Comparison of ENCODE assay signal across 9 mouse cellular contexts in the genomic region with DNA sequence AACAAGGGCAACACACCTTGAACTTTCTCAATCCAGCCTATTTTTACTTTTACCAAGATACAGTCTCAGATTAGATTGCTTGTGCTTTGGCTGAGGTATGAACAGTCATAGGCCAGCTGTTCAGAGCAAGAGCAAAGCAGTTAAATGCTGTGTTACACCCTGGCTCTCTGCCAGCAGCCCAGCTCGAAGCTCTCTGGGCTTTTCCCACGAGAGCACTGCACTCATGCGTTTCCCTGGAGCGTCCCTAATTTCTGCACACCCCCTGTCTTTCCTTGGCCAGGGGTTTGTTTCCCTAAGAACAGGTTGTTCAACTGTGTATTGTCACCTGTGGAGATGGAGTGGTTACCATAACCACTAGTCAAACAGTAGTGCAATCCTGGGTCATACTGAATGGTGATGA.
A peak's percentile ranks its signal among the peaks of the same experiment; 100 is the strongest.
DNase-seq lines count a peak whose midpoint lies in the region; ATAC-seq and TF ChIP-seq lines count a peak whose summit lies in the region.
"Had no signal": no experiment of that assay in that cellular context is flagged by ENCODE, and none has a peak within 500 bp of the region (broad histone marks: within the 10 kb centered on the region; RNA-seq: fewer than 3 reads in every experiment).

No protein-coding gene starts in this region.

- H3K36me3 ChIP-seq in embryonic facial prominence, embryonic 14.5 days (ENCODE audit: control insufficient read depth, insufficient read depth, low read length) = no peaks in the 10 kb centered on the region
- no peaks in the 10 kb centered on the region for H3K36me3 ChIP-seq in lung, embryonic 16.5 days (ENCODE audit: control insufficient read depth, insufficient read depth, low read length)
- H3K36me3 ChIP-seq: embryonic facial prominence, embryonic 13.5 days had no signal

- H3K9ac ChIP-seq in embryonic facial prominence, embryonic 14.5 days (ENCODE audit: low read depth, low read length) = no peak overlapping the region
- H3K9ac ChIP-seq in lung, embryonic 16.5 days (ENCODE audit: low read length) = no peak overlapping the region
- H3K9ac ChIP-seq: embryonic facial prominence, embryonic 13.5 days had no signal

- no peak overlapping the region for H3K4me2 ChIP-seq in embryonic facial prominence, embryonic 14.5 days (ENCODE audit: low read depth, low read length)
- H3K4me2 ChIP-seq in lung, embryonic 16.5 days (ENCODE audit: low read depth, low read length) = no peak overlapping the region
- H3K4me2 ChIP-seq: embryonic facial prominence, embryonic 13.5 days had no signal

- TF ChIP-seq CTCF in Patski (IDR thresholded peaks at IDR 0.05) = no peak

- POLR2A ChIA-PET in Patski (lab: Charles Lee) = no interaction called here

- no peak overlapping the region for H3K4me3 ChIP-seq in embryonic facial prominence, embryonic 14.5 days (ENCODE audit: low read depth, low read length)
- H3K4me3 ChIP-seq in lung, embryonic 16.5 days (ENCODE audit: low read length) = no peak overlapping the region
- H3K4me3 ChIP-seq: embryonic facial prominence, embryonic 13.5 days had no signal

- WGBS in embryonic facial prominence, embryonic 14.5 days = 33% methylated on average over 4 of the region's 4 CpGs
- 16% methylated on average over 4 of the region's 4 CpGs for WGBS in lung, embryonic 16.5 days

- H3K4me1 ChIP-seq in embryonic facial prominence, embryonic 14.5 days (ENCODE audit: control insufficient read depth, insufficient read depth, low read length) = no peaks in the 10 kb centered on the region
- H3K4me1 ChIP-seq in lung, embryonic 16.5 days (replicated peaks; ENCODE audit: control insufficient read depth, insufficient read depth, low read length) = 0 out of 2 replicates have a peak, but pooled peaks cover 3% of the 10 kb centered on the region
- H3K4me1 ChIP-seq: embryonic facial prominence, embryonic 13.5 days had no signal

- H3K27me3 ChIP-seq in Patski = no peaks in the 10 kb centered on the region
- H3K27me3 ChIP-seq in embryonic facial prominence, embryonic 14.5 days (replicated peaks; ENCODE audit: control insufficient read depth, insufficient read depth, low read length) = no peaks in the 10 kb centered on the region
- no peaks in the 10 kb centered on the region for H3K27me3 ChIP-seq in lung, embryonic 16.5 days (ENCODE audit: control insufficient read depth, insufficient read depth, low read depth, low read length)
- H3K27me3 ChIP-seq: embryonic facial prominence, embryonic 13.5 days had no signal

- in situ Hi-C loops in Patski (cut with MboI; ENCODE audit: low pct_unique_long_range_greater_than_20kb) = no loop called here

- no peaks in the 10 kb centered on the region for H3K9me3 ChIP-seq in embryonic facial prominence, embryonic 14.5 days (ENCODE audit: control insufficient read depth, low read length)
- no peaks in the 10 kb centered on the region for H3K9me3 ChIP-seq in lung, embryonic 16.5 days (ENCODE audit: control insufficient read depth, low read length)
- H3K9me3 ChIP-seq: embryonic facial prominence, embryonic 13.5 days had no signal

- peak; percentile 31 to 36 for DNase-seq in heart, postnatal 14 days
- no peak for DNase-seq in heart, postnatal 25 days (ENCODE audit: low spot score)
- DNase-seq in Patski (ENCODE audit: low read depth, low spot score) = peak; percentile 73
- peak; percentile 81 for DNase-seq in embryonic facial prominence, embryonic 14.5 days (ENCODE audit: low spot score)
- DNase-seq in spleen, postnatal 4 days (ENCODE audit: low spot score in 2 of 2) = no peak
- DNase-seq in spleen, adult 18-20 months = no peak

- CTCF ChIA-PET in Patski (lab: Charles Lee) = no interaction called here

- intact Hi-C loops in heart, postnatal 14 days (cut with DNase I) = no loop called here
- intact Hi-C loops in heart, postnatal 25 days (cut with DNase I) = no loop called here

- H3K27ac ChIP-seq in embryonic facial prominence, embryonic 14.5 days (replicated peaks; ENCODE audit: low read depth, low read length) = no peak overlapping the region
- H3K27ac ChIP-seq in lung, embryonic 16.5 days (ENCODE audit: low read length) = no peak overlapping the region
- H3K27ac ChIP-seq: embryonic facial prominence, embryonic 13.5 days had no signal

- no peak for ATAC-seq in Patski
- ATAC-seq in embryonic facial prominence, embryonic 14.5 days (ENCODE audit: low read depth) = peak; percentile 70
- ATAC-seq in lung, embryonic 16.5 days (ENCODE audit: low read depth) = peak; percentile 89
- ATAC-seq in erythroblast, adult 5-6 weeks (replicated peaks; ENCODE audit: low FRiP score, poor library complexity, severe bottlenecking) = no peak

Comparison
In these comparisons a context has a peak if more than half of its experiments do, and no peak if none do; other contexts are left out.
1. DNase-seq: peak in heart, postnatal 14 days (2 of 2), Patski (single experiment) and embryonic facial prominence, embryonic 14.5 days (single experiment); none in heart, postnatal 25 days (single experiment), spleen, postnatal 4 days (0 of 2) and spleen, adult 18-20 months (0 of 2).
2. ATAC-seq: peak in embryonic facial prominence, embryonic 14.5 days (single experiment) and lung, embryonic 16.5 days (single experiment); none in Patski (single experiment) and erythroblast, adult 5-6 weeks (single experiment).